Mouse (Mus musculus): ENCODE results near the gene H2-M10.2.
"Not testable (repeated sequence)": the region's sequence is repeated elsewhere in the genome, so short reads cannot be mapped to it uniquely, and the experiment has no call there.

The H2-M10.2 gene

GRCm38 (mm10) chr17:36257241-36257947 is 28.9 kb downstream of the H2-M10.2 start:
- in situ Hi-C loops (cut with MboI, MseI), result loop anchor here (5.0 to 25.0 kb wide), 2 partner anchors 50 to 1670 kb away; partner anchors contain the start of genes Ager (in 1 of the 2), Gpsm3 (in 1 of the 2) and Pbx2 (in 1 of the 2)

DNA sequence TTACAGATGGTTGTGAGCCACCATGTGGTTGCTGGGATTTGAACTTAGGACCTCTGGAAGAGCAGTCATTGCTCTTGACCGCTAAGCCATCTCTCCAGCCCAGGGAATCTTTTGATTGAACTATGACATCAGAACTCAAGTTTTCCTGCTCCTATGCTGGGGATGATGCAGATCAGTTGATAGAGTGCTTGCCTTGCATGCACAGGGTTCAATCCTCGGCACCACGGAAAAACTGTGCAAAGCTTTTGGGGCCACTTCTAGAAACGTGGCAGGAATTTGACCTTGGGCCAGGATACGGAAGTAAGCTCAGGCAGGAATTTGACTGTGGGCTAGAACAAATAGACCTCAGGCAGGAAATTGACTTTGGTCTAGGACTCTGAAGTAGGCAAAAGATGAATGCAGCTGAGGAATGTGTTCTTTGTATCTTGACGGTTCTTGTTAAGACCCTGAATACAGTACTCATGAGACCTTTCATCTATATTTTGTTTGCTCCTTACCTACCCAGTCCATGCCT is 33.1 kb downstream of the H2-M10.2 start:
- in situ Hi-C loops (cut with MboI, MseI), result loop anchor here in 1 of 2 experiments (25.0 kb wide), 1 partner anchor 1666 kb away; the partner anchor contains the start of genes Ager, Gpsm3 and Pbx2

DNA sequence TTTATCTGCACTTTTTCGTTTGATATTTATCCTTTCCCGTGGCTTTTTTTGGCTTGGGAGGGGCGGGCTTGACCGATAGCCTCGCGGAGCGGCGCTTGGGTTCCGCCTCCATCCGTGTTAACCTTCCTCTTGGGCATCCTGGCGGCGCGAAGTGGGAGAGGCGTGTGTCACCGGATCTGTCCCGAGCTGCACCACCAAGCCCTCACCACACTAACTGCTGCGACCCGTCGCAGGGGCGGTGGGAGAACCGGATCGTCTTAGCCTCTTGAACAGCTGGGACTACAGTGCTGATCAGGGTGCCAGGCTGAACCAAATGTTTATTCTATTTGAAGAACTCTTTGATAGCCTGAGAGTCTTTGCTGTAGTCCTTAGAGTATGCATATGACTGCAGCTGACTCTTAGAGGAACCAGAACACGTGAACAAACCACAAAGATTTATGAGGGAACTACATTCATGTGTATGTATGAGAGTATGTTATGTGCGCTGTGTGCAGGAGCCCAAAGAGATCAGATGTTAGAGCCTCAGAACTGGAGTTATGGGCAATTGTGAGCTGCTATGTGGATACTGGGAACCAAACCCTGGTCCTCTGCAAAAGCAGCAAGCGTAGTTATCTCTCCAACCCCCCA is 33.9 kb downstream of the H2-M10.2 start:
- in situ Hi-C loops (cut with MboI, MseI), result loop anchor here in 1 of 2 experiments (25.0 kb wide), 1 partner anchor 1665 kb away; the partner anchor contains the start of genes Ager, Gpsm3 and Pbx2

DNA sequence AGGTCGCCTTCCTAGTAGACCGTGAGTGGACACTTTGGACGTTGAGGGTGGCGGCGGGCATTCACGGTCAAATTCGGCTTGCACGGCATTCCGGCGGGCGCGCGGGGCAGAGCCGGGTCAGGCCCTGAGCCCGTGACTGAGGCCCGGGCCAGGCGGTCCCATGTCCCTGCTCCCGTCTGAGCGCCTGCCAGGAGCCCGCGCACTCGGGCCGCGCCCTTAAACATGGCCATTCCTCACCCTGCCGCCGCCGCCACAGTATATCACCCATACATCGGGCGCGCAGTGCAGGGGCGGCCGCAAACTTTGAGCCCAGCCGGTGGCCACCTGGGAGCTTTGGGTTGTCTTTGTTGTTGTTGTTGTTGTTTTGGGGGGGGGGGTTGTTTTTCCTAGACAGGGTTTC is 37.4 kb downstream of the H2-M10.2 start:
- in situ Hi-C loops (cut with MboI, MseI), result no loop called here

DNA sequence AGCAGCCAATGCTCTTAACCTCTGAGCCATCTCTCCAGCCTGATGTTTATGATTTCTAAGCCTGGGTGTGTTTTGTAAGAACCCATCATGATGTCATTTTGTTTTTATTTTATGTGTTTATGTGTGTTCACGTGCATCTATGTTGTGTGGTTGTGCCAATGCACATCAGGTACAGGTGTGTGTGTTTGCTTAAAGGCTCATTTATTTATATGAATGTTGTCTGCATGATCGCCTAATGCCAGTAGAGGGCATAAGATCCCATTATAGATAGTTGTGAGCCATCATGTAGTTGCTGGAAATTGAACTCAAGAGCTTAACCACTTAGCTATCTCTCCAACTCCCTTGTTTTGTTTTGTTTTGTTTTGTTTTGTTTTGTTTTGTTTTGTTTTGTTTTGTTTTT is 40.5 kb downstream of the H2-M10.2 start:
- in situ Hi-C loops (cut with MboI, MseI), result no loop called here

DNA sequence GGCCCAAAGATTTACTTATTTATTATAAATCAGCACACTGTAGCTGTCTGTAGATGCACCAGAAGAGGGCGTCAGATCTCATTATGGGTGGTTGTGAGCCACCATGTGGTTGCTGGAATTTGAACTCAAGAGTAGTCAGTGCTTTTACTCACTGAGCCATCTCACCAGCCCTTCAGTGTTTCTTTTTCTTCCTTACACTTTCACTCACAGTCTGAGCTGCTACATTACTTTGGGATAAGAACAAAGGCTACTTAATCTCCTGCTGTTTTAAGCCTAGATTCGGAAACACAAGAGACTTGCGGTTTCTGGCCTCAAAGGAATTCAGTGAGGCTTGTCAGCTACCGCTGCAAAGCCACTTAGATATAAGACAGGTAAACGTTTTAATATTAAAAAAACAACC is 42.3 kb downstream of the H2-M10.2 start:
- in situ Hi-C loops (cut with MboI, MseI), result no loop called here

DNA sequence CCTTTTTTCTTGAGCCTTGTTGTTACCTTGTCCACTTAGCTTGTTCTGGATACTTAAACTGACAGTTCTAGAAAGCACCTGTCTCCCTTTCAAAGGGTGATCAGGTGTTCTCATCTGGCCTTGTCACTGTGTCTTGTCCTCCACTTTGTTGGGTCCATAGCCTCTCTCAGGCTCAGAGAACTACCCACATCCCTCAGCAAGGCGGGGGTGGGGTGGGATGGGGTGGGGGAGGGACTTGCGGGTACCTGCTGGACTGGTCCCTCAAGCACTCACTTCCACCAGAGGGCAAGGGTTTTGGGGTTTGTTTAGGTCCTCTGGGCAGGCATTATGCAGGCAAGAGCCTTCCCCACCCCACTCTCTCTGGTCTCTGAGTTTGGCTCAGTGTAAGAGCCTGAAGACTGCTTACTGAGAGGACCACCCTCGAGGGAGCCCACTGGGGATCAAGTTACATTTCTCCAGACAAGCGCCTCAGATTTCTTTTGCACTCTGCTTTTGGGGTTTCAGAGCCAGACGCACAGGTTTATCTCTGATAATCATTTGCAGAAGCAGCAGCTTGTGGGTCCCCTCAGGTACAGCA is 45.6 kb downstream of the H2-M10.2 start:
- in situ Hi-C loops (cut with MboI, MseI), result no loop called here

DNA sequence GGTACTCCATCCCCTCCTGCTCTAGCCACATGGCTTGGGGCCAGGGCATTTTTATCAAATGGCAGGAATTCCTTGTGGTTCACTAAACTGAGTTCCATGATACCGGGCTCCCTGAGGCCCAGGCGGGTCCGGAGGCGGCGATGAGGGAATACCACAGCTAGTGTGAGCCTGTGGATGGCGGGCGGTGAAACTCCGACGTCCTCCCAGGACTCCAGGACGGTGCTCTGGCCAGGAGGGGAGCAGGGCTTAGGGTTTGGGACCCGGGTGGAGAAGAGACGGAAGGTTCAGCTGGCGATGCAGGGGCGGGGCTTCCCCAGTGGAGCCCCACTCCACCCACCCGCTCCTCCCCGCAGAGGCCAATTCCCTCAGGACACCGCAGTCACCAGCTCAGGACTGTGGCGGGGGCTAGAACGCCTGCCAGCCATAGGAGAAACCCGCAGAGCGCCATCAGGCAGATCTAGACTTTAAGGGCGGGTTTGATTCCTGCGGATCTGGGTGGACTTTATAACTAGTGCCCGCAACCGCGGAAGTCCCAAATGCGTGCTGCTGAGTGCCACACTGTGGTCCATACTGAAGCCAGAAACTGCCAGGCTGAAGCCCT is 48.9 kb downstream of the H2-M10.2 start:
- in situ Hi-C loops (cut with MboI, MseI), result no loop called here

- in situ Hi-C loops (cut with MboI, MseI), result not testable (repeated sequence)
These were observed 51.0 kb downstream of the H2-M10.2 start for GRCm38 (mm10) chr17:36235300-36235699.
